Mouse (Mus musculus) heart, embryonic 14.5 days (tissue): Measurements from ENCODE around the gene Rbm6. TPM values are rescaled to one million over a fixed set of nuclear protein-coding genes. Genes with fewer than 3 reads are reported as not detected.
A peak's percentile ranks its signal among the peaks of the same experiment; 100 is the strongest.

ENCODE experiments used
- ATAC-seq: fragments of 200-750 bp; cut with Nextera tagmentation; 2 replicates; pipeline ENCODE4 v1.8.0; 2017; ENCODE audit warnings: low read depth, moderate TSS enrichment; ENCODE audit not compliant: insufficient number of reproducible peaks, insufficient read depth, low FRiP score
- H3K27ac ChIP-seq, 2 experiments: fragments of 200-500 bp in 1 of 2; fragments of 300-500 bp in 1 of 2; sonication (generic) in 1 of 2; replicated peaks in 1 of 2; 2 replicates each; pipeline ENCODE4 v1.5.1; 2012 to 2014; ENCODE audit warnings: low read depth in 2 of 2, low read length in 2 of 2, control low read depth in 1 of 2, mild to moderate bottlenecking in 1 of 2, mixed read lengths in 1 of 2; ENCODE audit not compliant: control insufficient read depth in 1 of 2, insufficient read depth in 1 of 2
- H3K27me3 ChIP-seq: fragments of 300-500 bp; sonication (generic); 2 replicates; pipeline ENCODE4 v1.6.1; 2014; ENCODE audit warnings: mild to moderate bottlenecking, low read length, control low read depth; ENCODE audit not compliant: control insufficient read depth, insufficient read depth
- H3K36me3 ChIP-seq: fragments of 300-500 bp; sonication (generic); 2 replicates; pipeline ENCODE4 v1.6.1; 2014; ENCODE audit warnings: mild to moderate bottlenecking, control low read depth, low read length, mixed read lengths; ENCODE audit not compliant: control insufficient read depth, insufficient read depth
- H3K4me1 ChIP-seq, 2 experiments: fragments of 200-500 bp in 1 of 2; fragments of 300-500 bp in 1 of 2; sonication (generic) in 1 of 2; 2 replicates each; pipeline ENCODE4 v1.6.1; 2012 to 2014; ENCODE audit warnings: low read length in 2 of 2, control low read depth in 1 of 2, mixed read lengths in 1 of 2; ENCODE audit not compliant: control insufficient read depth in 2 of 2, insufficient read depth in 2 of 2
- H3K4me2 ChIP-seq: fragments of 300-500 bp; sonication (generic); 2 replicates; pipeline ENCODE4 v1.6.1; 2014; ENCODE audit warnings: mild to moderate bottlenecking, low read length
- H3K4me3 ChIP-seq, 2 experiments: fragments of 200-500 bp in 1 of 2; fragments of 300-500 bp in 1 of 2; sonication (generic) in 1 of 2; 2 replicates each; pipeline ENCODE4 v1.5.1; 2012 to 2014; ENCODE audit warnings: low read length in 2 of 2, mild to moderate bottlenecking in 2 of 2, control low read depth in 1 of 2, low read depth in 1 of 2, moderate library complexity in 1 of 2; ENCODE audit not compliant: control insufficient read depth in 1 of 2, insufficient read depth in 1 of 2
- H3K9ac ChIP-seq: fragments of 300-500 bp; sonication (generic); 2 replicates; pipeline ENCODE4 v1.6.1; 2014; ENCODE audit warnings: mild to moderate bottlenecking, low read length
- H3K9me3 ChIP-seq: fragments of 300-500 bp; sonication (generic); 2 replicates; pipeline ENCODE4 v1.6.1; 2016; ENCODE audit warnings: low read length, control low read depth; ENCODE audit not compliant: control insufficient read depth
- WGBS: fragments of 180-500 bp; shearing (Covaris S2); extraction: QIAGEN DNeasy Blood & Tissue Kit; methylation state at CpG from one replicate; pipeline ENCODE4 v1.1.7; 2014; 5-methylcytosine and 5-hydroxymethylcytosine counted together
- polyA plus RNA-seq: library from polyadenylated mRNA; unstranded; fragments of >200 nt; fragmentation: Nextera tagmentation; extraction: Ambion mirVana; gene quantifications from 2 replicates; pipeline ENCODE4 v1.2.1, GENCODE M21; 2014

Rbm6 gene
- polyA plus RNA-seq, 1 experiment from 2014 or later: 42.8 TPM

DNA sequence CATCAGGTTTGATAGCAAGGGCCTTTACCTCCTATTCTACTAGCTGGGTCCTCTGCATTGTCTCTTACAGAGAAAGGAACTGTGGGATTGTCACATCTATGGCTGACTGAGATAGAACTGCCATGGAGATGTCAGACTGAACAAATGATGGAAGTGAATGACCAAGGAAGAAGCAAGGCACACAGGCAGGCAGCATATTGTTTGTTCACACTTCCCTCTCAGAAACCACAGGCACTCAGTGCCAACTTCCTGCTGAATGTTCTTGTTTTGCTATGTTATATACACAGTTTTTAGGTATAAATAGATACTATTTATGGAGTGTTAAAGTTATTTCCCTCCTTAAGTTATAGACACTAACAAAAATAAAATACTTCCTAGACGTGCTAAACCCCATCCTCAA lies 125.7 kb downstream of the Rbm6 start:
- H3K4me2 ChIP-seq: no peak overlapping the region
- 97% methylated on average over 1 of the region's 1 CpGs for WGBS
- H3K27me3 ChIP-seq: no peaks in the 10 kb centered on the region
- H3K4me3 ChIP-seq: no peak overlapping the region
- no peak for ATAC-seq
- no peak overlapping the region for H3K27ac ChIP-seq
- no peaks in the 10 kb centered on the region for H3K4me1 ChIP-seq
- H3K36me3 ChIP-seq: peaks cover 98% of the 10 kb centered on the region
- H3K9ac ChIP-seq: no peak overlapping the region
- H3K9me3 ChIP-seq: peaks cover 5% of the 10 kb centered on the region

- Histone ChIP-seq H3K4me2 (no peak overlapping the region), H3K9ac (no peak overlapping the region), H3K27ac (no peak overlapping the region), H3K27me3 (no peaks in the 10 kb centered on the region), H3K36me3 (peaks cover 98% of the 10 kb centered on the region), H3K9me3 (peaks cover 5% of the 10 kb centered on the region), H3K4me1 (no peaks in the 10 kb centered on the region), H3K4me3 (no peak overlapping the region)
- ATAC-seq: no peak
- 93% methylated on average over 3 of the region's 3 CpGs for WGBS
Observed at GRCm38 (mm10) chr9:107746679-107747078, 126.4 kb downstream of the Rbm6 start.

- WGBS: 89% methylated on average over 6 of the region's 6 CpGs
- Histone ChIP-seq H3K27ac (no peak overlapping the region), H3K4me1 (no peaks in the 10 kb centered on the region), H3K9ac (no peak overlapping the region), H3K36me3 (peaks cover 98% of the 10 kb centered on the region), H3K27me3 (no peaks in the 10 kb centered on the region), H3K4me2 (no peak overlapping the region), H3K4me3 (no peak overlapping the region), H3K9me3 (peaks cover 5% of the 10 kb centered on the region)
- ATAC-seq: no peak
Observed at GRCm38 (mm10) chr9:107744061-107744460, 129.0 kb downstream of the Rbm6 start.

DNA sequence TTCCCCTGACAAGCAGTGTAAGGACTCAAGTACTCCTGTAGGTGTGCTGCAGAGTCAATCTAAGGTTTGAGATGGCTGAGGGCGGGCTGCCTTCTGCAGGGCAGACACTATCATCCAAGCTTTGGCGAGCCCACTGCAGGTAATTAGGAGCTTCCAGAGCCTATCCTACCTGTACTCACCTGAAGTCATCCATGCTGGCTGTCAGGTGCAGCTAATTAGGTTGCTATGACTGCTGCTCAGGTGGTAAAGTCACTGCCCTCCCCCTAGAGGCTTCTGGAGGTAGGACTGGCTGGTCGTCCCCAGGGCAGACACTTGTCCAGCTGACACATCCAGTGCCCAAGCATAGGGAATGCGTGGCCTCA lies 134.2 kb downstream of the Rbm6 start:
- Histone ChIP-seq H3K9ac (no peak overlapping the region), H3K9me3 (no peaks in the 10 kb centered on the region), H3K4me2 (no peak overlapping the region), H3K36me3 (peaks cover 57% of the 10 kb centered on the region), H3K27ac (no peak overlapping the region), H3K27me3 (peaks cover 28% of the 10 kb centered on the region), H3K4me1 (peaks cover 5 to 14% of the 10 kb centered on the region in 2 experiments; a peak in 3 of 4 replicates), H3K4me3 (no peak overlapping the region)
- 55% methylated on average over 4 of the region's 4 CpGs for WGBS
- ATAC-seq: no peak; the same call in 1 of the 2 replicates

DNA sequence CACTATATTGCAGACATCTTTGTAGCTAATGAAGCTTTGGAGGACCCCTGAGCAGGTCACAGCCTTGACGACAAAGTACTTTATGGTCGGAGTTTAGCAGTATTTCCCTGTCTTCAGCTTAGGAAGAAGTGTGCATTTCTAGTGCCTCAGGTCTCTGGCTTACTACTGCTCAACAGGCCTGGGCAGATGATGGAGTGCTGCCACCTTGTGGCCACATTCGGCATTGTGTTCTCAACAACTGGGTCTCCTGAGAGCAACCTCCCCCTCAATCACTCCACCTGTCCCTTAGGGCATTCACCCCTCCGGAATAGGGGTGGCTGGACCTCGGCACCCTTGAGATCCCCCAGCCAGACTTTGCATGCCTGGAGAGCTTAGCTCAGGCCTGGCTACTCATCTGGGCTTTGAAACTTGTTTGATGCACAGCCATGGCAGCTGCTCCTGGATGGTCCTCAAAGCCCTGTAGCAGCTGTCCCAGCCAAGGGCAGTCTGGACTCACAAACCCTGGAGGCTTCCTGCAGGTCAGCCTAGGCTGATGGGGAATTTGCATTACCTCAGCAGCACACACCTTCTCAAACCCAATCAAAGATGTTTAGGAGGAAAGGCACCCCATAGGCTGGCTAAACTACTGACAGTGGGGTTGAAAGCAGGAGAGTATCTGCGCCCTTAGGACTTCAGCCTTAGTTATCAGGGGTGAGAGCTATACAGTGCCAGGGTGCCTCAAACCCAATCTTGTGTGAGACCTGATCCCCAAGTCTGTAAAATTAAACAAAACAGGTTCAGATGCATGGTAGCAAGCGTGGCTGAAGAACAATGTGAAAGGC lies 134.8 kb downstream of the Rbm6 start:
- ATAC-seq: peak; percentile 51
- no peak overlapping the region for H3K9ac ChIP-seq
- H3K27me3 ChIP-seq: peaks cover 28% of the 10 kb centered on the region
- peaks cover 51% of the 10 kb centered on the region for H3K36me3 ChIP-seq
- no peak overlapping the region for H3K27ac ChIP-seq
- 23% methylated on average over 7 of the region's 7 CpGs for WGBS
- H3K4me3 ChIP-seq: no peak overlapping the region
- H3K9me3 ChIP-seq: no peaks in the 10 kb centered on the region
- H3K4me1 ChIP-seq: peaks cover 5 to 14% of the 10 kb centered on the region in 2 experiments; a peak in 3 of 4 replicates
- H3K4me2 ChIP-seq: no peak overlapping the region

DNA sequence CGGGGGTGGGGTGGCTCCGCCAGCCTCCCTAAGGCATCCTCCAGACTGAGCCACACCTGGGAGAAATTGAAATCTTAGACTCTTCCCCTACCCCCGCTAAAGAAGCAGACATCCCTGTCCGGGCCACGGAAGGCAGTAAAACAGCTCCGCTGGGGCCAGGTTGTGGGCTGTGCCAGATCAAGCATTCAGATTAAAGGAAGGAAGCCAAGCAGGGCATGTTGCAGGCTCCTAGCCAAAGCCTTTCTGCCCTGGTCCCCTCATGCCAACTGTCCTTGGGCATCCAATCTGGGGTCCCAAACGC lies 136.9 kb downstream of the Rbm6 start:
- peaks cover 5 to 14% of the 10 kb centered on the region in 2 experiments; a peak in 3 of 4 replicates for H3K4me1 ChIP-seq
- no peak for ATAC-seq
- 1% methylated on average over 7 of the region's 7 CpGs for WGBS
- H3K9ac ChIP-seq: no peak overlapping the region
- H3K4me2 ChIP-seq: no peak overlapping the region
- H3K27me3 ChIP-seq: peaks cover 28% of the 10 kb centered on the region
- H3K36me3 ChIP-seq: peaks cover 30% of the 10 kb centered on the region
- H3K4me3 ChIP-seq: no peak overlapping the region
- no peak overlapping the region for H3K27ac ChIP-seq
- H3K9me3 ChIP-seq: no peaks in the 10 kb centered on the region

DNA sequence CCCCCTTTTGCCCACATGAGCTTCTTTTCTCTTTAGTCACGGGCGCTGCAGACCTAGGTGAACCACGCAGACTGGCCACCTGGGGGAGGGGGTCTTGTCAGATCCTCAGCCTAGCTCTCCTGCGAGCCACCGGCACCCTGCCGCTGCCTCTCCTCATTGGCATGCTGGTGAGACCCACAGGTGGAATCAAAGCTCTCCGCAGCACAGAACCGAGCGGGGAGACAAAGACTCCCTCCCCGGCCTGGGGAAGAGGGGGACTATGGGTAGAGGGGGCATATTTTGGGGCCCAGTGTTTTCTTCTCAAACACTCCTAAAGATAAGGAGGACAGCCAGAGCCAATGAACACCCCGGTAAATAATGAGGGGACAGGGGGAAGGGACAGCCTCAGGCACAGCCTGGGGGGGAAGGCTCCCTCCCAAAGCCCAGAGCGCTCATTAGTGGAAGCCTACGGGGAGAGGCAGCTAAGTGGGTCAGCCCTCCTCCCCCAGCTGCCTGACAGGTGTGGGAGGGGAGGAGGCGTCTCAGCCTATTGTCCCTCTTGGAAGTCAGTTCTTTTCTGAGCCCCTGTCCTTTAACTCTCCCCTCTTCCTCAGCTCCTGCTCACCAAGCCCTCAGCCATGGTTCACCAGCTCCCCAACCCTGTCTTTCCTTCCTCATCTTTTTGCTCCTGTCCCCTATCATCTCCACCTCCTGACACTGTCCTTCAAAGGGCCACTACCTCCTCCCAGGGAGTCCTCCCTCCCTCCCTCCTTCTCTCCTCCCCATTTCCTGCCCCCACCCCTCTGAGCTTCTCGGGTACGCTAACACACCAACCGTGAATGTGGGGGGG lies 137.5 kb downstream of the Rbm6 start:
- Histone ChIP-seq H3K27ac (no peak overlapping the region), H3K36me3 (peaks cover 25% of the 10 kb centered on the region), H3K9me3 (no peaks in the 10 kb centered on the region), H3K9ac (no peak overlapping the region), H3K4me2 (no peak overlapping the region), H3K27me3 (peaks cover 28% of the 10 kb centered on the region), H3K4me1 (peaks cover 5 to 14% of the 10 kb centered on the region in 2 experiments; a peak in 3 of 4 replicates), H3K4me3 (no peak overlapping the region)
- WGBS: 9% methylated on average over 16 of the region's 17 CpGs
- no peak for ATAC-seq
